Mouse (Mus musculus) limb, embryonic 11.5 days (tissue): ENCODE results near the gene Lpxn. TPM values are rescaled to one million over a fixed set of nuclear protein-coding genes. Genes with fewer than 3 reads are reported as not detected.
A peak's percentile ranks its signal among the peaks of the same experiment; 100 is the strongest.

Experiments
- ATAC-seq: fragments of 200-750 bp; cut with Nextera tagmentation; 2 replicates; pipeline ENCODE4 v1.8.0; 2017; ENCODE audit warnings: low read depth; ENCODE audit not compliant: insufficient number of reproducible peaks, low FRiP score, low TSS enrichment
- DNase-seq: peaks from one replicate; pipeline ENCODE4 v3.0.0-alpha.2; 2015; ENCODE audit warnings: low spot score
- H3K27ac ChIP-seq: fragments of 300-500 bp; sonication (generic); replicated peaks from 2 replicates; pipeline ENCODE4 v1.5.1; 2014; ENCODE audit warnings: low read depth, mild to moderate bottlenecking, low read length
- H3K27me3 ChIP-seq: fragments of 300-500 bp; sonication (generic); 2 replicates; pipeline ENCODE4 v1.6.1; 2014; ENCODE audit warnings: mild to moderate bottlenecking, low read length, mixed read lengths; ENCODE audit not compliant: control insufficient read depth, insufficient read depth
- H3K36me3 ChIP-seq: fragments of 300-500 bp; sonication (generic); 2 replicates; pipeline ENCODE4 v1.6.1; 2014; ENCODE audit warnings: mild to moderate bottlenecking, low read length, moderate library complexity, mixed read lengths; ENCODE audit not compliant: control insufficient read depth, insufficient read depth
- H3K4me1 ChIP-seq: fragments of 300-500 bp; sonication (generic); 2 replicates; pipeline ENCODE4 v1.6.1; 2014; ENCODE audit warnings: low read length, mixed read lengths; ENCODE audit not compliant: control insufficient read depth, insufficient read depth
- H3K4me2 ChIP-seq: fragments of 300-500 bp; sonication (generic); 2 replicates; pipeline ENCODE4 v1.6.1; 2014; ENCODE audit warnings: low read depth, mild to moderate bottlenecking, moderate library complexity; ENCODE audit not compliant: severe bottlenecking
- H3K4me3 ChIP-seq: fragments of 300-500 bp; sonication (generic); 2 replicates; pipeline ENCODE4 v1.5.1; 2014; ENCODE audit warnings: low read depth, low read length
- H3K9ac ChIP-seq: fragments of 300-500 bp; sonication (generic); 2 replicates; pipeline ENCODE4 v1.6.1; 2014; ENCODE audit warnings: mild to moderate bottlenecking, low read length
- H3K9me3 ChIP-seq: fragments of 300-500 bp; sonication (generic); 2 replicates; pipeline ENCODE4 v1.6.1; 2016; ENCODE audit warnings: low read length; ENCODE audit not compliant: control insufficient read depth
- WGBS: fragments of 180-500 bp; shearing (Covaris S2); extraction: QIAGEN DNeasy Blood & Tissue Kit; methylation state at CpG from one replicate; pipeline ENCODE4 v1.1.7; 2014; 5-methylcytosine and 5-hydroxymethylcytosine counted together
- polyA plus RNA-seq: library from polyadenylated mRNA; unstranded; fragments of >200 nt; fragmentation: Nextera tagmentation; extraction: Ambion mirVana; gene quantifications from 2 replicates; pipeline ENCODE4 v1.2.1, GENCODE M21; 2014

Gene Lpxn
- 0.58 and 1.4 TPM in 2 replicates for polyA plus RNA-seq

- peak within 1 kb of the TSS; percentile 98 for H3K27ac ChIP-seq
- H3K27me3 ChIP-seq = no peaks in the 10 kb centered on the region
- ATAC-seq (peak; percentile 95), DNase-seq (peak; percentile 96)
- no peaks in the 10 kb centered on the region for H3K36me3 ChIP-seq
- peak within 1 kb of the TSS; percentile 96 for H3K9ac ChIP-seq
- under 1% methylated on average over 53 of the region's 76 CpGs for WGBS
- H3K4me3 ChIP-seq = peak within 1 kb of the TSS; percentile 73
- H3K9me3 ChIP-seq = no peaks in the 10 kb centered on the region
- peak within 1 kb of the TSS; percentile 68 for H3K4me2 ChIP-seq
- no peaks in the 10 kb centered on the region for H3K4me1 ChIP-seq
Observed at GRCm38 (mm10) chr19:12795511-12796327, at the start of gene Lpxn, which contains the start of gene Zfp91. Lpxn (plus strand) TSS chr19:12796193. Zfp91 (minus strand) TSS chr19:12796126.

DNA sequence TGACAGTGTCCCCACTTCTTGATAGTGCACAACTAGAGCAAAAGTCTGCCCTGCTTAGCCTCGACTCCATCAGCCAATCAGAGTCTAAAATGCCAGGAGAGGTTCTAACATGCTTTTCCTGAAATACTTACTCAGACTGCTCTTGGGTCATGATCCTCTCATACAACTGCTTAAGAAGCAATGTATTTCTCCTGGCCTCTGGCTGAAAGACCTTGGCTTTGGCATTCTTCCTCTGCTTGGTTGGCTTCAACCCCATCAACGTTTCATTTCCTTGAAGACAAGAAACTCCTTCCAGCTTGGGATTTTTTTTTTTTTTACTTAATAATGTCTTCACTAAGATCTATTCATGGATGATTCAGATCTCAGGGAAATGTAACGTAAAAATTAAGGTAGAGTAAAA is 39.7 kb upstream of the Lpxn start:
- H3K4me1 ChIP-seq = no peaks in the 10 kb centered on the region
- DNase-seq (no peak), ATAC-seq (no peak)
- no peaks in the 10 kb centered on the region; the same call in 1 of the 2 replicates for H3K27me3 ChIP-seq
- 78% methylated on average over 3 of the region's 3 CpGs for WGBS
- H3K4me2 ChIP-seq = no peak overlapping the region
- H3K27ac ChIP-seq = no peak overlapping the region
- no peak overlapping the region for H3K4me3 ChIP-seq
- H3K36me3 ChIP-seq = no peaks in the 10 kb centered on the region
- H3K9ac ChIP-seq = no peak overlapping the region
- H3K9me3 ChIP-seq = no peaks in the 10 kb centered on the region

GRCm38 (mm10) chr19:12758936-12759478 is 37.0 kb upstream of the Lpxn start:
- no peak overlapping the region for H3K27ac ChIP-seq
- H3K4me3 ChIP-seq = no peak overlapping the region
- 92% methylated on average over 1 of the region's 1 CpGs for WGBS
- ATAC-seq (no peak), DNase-seq (no peak)
- no peaks in the 10 kb centered on the region for H3K36me3 ChIP-seq
- H3K9ac ChIP-seq = no peak overlapping the region
- H3K9me3 ChIP-seq = no peaks in the 10 kb centered on the region
- no peak overlapping the region for H3K4me2 ChIP-seq
- no peaks in the 10 kb centered on the region for H3K27me3 ChIP-seq
- no peaks in the 10 kb centered on the region for H3K4me1 ChIP-seq

DNA sequence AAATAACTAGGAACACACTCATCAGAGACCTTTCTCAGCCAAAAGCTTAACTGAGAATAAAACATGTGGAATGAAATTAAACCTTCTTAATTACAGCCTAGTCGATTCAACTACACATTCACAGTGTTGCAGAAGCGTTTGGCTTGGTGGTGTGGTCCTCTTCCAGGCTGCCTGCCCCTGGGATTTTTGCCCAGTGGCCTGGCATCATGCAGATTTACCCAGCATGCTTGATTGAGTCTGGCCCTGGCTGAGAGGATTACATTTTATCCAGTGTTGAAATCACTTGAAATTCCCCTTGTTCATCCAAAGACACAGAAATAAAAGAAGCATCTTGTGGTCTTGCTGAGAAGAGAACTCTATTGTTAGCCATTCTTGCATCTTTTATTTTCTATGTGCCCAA is 36.3 kb upstream of the Lpxn start:
- Histone ChIP-seq H3K9me3 (no peaks in the 10 kb centered on the region), H3K4me3 (no peak overlapping the region), H3K4me2 (no peak overlapping the region), H3K4me1 (no peaks in the 10 kb centered on the region), H3K9ac (no peak overlapping the region), H3K36me3 (peaks cover 2% of the 10 kb centered on the region; the same call in 1 of the 2 replicates), H3K27ac (no peak overlapping the region), H3K27me3 (no peaks in the 10 kb centered on the region)
- DNase-seq = no peak
- no peak for ATAC-seq
- WGBS = 82% methylated on average over 2 of the region's 2 CpGs

DNA sequence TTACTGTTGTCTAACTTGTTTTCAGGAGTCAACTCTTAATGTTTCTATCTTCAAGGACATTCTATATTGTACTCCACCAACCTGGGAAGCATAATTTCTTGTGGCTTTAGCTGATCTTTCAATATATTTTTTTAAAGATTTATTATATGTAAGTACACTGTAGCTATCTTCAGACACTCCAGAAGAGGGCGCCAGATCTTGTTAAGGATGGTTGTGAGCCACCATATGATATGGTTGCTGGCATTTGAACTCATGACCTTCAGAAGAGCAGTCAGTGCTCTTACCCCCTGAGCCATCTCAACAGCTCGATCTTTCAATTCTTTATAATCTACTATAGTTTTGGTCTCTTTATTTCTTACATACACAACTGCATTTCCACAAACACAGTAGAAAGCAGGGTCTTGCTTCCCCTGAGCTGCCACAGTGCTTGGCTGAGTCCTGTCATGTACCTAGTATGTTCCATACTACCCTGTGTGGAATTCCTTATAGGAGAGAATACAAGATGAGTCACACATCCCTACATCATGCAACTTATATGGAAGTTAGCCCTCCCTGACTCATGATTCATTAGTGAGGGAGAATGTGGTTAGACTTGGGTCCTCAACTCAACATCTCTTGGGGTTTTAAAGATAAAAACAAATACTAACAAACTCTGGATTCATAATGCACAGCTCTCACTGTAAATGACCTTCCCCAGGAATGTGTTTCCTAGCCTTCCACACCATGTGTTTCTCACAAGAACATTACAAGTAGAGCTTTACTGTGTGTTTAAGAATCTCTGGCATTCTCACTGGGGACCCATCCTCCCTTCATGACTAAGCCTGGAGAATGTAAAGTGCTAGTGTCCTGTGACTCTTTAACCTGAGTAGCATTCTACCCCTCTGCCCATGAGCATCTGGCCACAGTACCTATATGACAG is 33.5 kb upstream of the Lpxn start:
- Histone ChIP-seq H3K9me3 (no peaks in the 10 kb centered on the region), H3K27me3 (no peaks in the 10 kb centered on the region), H3K4me3 (no peak overlapping the region), H3K36me3 (peaks cover 2% of the 10 kb centered on the region; the same call in 1 of the 2 replicates), H3K4me2 (no peak overlapping the region), H3K9ac (no peak overlapping the region), H3K27ac (no peak overlapping the region), H3K4me1 (no peaks in the 10 kb centered on the region)
- no peak for DNase-seq
- 55% methylated on average over 2 of the region's 2 CpGs for WGBS
- ATAC-seq = no peak

DNA sequence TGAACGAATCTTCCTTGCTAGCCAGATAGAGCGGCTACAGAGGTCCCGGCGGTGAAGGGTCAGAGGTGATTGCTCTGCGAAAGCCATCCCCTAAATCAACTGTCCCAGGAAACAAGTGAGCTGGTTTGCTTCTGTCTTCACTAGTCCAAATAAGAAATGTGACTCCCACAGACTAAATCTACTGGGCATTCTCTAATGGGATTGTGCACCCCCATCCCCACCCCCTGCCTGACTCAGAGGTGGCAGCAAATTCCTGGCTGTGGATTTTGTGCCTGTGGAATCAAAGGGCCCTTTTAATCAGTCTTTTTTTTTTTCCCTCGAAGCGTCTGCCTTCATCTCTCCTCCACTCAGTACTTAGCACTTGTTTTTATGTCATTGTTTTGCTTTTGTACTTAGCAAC is 30.7 kb upstream of the Lpxn start, which contains the start of gene Cntf:
Gene Cntf, minus strand, starts transcription at position 325 of the 400 bp plus-strand sequence.
- peaks cover 8% of the 10 kb centered on the region; the same call in 1 of the 2 replicates for H3K36me3 ChIP-seq

DNA sequence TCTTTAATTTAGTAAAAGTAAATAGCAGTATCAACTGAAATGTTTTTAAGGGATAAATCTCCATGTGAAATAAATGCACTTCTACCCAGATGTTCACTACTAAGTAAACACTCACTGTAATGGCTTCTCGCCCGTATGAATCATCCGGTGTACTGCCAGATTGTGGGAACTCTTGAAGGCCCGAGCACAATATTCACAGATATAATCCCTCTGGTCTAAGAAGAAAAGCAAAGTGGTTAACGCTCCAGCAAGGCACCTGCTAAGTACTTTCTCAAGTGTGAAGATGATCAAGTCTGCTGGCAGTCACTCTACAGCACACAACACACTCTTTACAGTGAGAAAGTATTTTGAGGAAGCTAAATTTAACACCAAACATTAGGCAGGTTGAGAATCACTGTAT is 25.1 kb upstream of the Lpxn start:
- H3K9ac ChIP-seq = no peak overlapping the region
- no peaks in the 10 kb centered on the region for H3K4me1 ChIP-seq
- no peak overlapping the region for H3K27ac ChIP-seq
- no peak overlapping the region for H3K4me3 ChIP-seq
- WGBS = 97% methylated on average over 5 of the region's 5 CpGs
- ATAC-seq (no peak), DNase-seq (no peak)
- peaks cover 11% of the 10 kb centered on the region; the same call in 1 of the 2 replicates for H3K36me3 ChIP-seq
- no peaks in the 10 kb centered on the region for H3K9me3 ChIP-seq
- no peak overlapping the region for H3K4me2 ChIP-seq
- no peaks in the 10 kb centered on the region for H3K27me3 ChIP-seq

More for the DNA sequence above, 30.7 kb upstream of the Lpxn start, which contains the start of gene Cntf:
- Histone ChIP-seq H3K4me3 (no peak within 1 kb of the TSS), H3K9me3 (no peaks in the 10 kb centered on the region), H3K27ac (no peak within 1 kb of the TSS), H3K4me1 (no peaks in the 10 kb centered on the region), H3K27me3 (no peaks in the 10 kb centered on the region), H3K9ac (no peak within 1 kb of the TSS), H3K4me2 (no peak within 1 kb of the TSS)
- ATAC-seq (no peak), DNase-seq (no peak)
- WGBS = 62% methylated on average over 7 of the region's 7 CpGs

DNA sequence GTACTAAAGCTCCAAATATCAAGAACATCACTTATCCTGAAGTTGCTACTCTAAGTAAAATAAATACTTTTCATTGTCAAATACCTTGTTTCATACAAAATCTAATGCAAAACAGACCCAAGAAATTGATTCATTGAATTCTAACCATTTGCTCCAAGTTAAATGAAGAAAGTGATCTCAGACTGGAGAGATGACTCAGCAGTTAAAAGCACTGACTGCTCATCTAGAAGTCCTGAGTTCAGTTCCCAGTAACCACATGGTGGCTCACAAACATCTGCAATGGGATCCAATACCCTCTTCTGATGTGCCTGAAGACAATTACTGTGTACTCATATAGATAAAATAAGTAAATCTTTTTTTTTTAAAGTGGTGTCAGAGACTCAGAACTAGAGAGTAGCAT is 15.6 kb upstream of the Lpxn start:
- no peak overlapping the region for H3K9ac ChIP-seq
- H3K9me3 ChIP-seq = no peaks in the 10 kb centered on the region
- DNase-seq = no peak
- no peak overlapping the region for H3K4me2 ChIP-seq
- no peak for ATAC-seq
- H3K4me1 ChIP-seq = no peaks in the 10 kb centered on the region
- no peaks in the 10 kb centered on the region; the same call in 1 of the 2 replicates for H3K36me3 ChIP-seq
- no peaks in the 10 kb centered on the region for H3K27me3 ChIP-seq
- no peak overlapping the region for H3K27ac ChIP-seq
- H3K4me3 ChIP-seq = no peak overlapping the region
